Mouse (Mus musculus): ENCODE measurements at regions not wholly inside any gene's neighbourhood (a gene's known extent, or its start where the extent isn't known, plus 50 kb on each side); places are given as distances from the start of the nearest gene placed in this dataset.

- no peak for ATAC-seq
These were observed 51.3 kb upstream of the Tank start for GRCm38 (mm10) chr2:61527127-61527526.

- ATAC-seq = peak; percentile 39
These were observed 54.2 kb upstream of the Tank start for GRCm38 (mm10) chr2:61524060-61524734.

DNA sequence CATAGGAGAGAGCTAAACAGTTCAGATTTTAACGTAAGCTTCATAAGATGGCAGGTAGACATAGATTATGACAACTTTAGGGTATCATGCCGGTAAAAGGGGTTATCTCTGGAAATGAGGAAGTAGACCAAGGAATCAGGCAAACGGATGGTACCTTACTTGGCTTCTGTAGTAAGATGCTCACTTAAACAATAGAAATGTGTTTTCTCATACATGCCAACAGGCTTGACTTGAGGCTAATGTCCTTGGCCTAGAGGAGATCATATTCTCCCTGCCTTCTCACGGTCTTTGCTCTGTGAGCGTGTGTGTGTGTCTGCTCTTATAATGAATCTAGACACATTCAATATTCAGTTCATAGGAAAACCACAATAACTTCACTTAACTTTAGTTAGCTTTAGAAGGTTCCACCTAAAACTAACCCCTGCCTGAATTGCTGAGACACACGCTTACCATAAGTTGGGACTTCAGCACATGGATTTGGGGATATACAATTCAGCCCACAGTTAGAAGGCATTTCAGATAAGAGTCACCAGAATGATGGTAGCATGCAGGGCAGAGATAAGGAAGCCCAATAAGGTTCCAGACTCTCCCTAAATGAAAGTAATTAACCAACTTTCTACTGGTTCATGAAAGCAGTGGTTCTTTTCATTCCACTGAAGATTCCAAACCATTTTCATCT lies 63.8 kb upstream of the Tank start:
- ATAC-seq = peak; percentile 14

DNA sequence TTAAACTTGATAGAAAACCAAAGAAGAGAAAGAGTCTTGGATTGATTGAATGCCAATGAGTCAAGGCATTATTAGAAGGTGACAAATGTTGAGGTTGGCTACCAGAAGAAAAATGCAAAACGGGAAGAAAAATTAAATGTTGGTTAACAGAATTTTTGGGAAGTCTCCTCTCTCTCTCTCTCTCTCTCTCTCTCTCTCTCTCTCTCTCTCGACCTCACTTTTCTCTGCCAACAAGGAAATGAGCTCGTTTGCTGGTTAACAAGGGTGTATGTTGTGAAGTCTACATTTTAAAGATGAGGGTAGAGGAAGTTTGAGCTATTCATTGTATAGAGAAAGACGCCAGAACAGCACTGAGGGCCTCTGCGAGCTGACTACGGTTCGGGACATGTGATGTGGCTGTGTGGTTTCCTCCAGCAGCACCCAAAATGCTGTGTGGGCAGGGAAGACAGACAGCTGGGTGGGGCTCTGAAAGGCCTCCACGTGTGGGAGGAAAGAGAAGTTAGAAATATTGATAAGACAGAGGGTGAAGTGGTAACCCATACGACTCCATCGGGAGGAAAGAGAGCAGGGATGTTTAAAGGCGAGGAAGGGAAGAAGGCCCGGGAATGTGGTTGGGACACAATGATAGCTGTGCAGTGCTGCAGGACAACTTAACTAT lies 64.5 kb upstream of the Tank start:
- peak; percentile 98 for ATAC-seq

- peak; percentile 86 for ATAC-seq
These were observed 74.8 kb upstream of the Tank start for GRCm38 (mm10) chr2:61503594-61503993.

DNA sequence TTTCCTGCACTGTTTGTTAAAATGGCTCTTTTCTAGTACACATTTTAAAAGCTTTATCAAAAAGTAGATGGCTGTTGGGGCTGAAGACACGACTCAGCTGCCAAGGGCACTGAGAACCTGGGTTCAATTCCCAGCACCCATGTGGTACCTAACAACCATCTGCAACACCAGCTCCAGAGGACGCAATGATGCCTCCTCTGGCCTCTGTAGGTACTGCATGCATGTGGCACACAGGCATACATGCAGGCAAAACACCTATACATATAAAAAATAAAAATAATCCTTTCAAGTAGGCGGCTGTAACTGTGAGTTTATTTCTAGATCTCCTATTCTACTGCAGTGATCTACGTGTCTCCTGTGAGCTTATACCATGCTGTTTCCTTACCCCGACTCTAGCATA lies 76.5 kb upstream of the Tank start:
- no peak for ATAC-seq

- ATAC-seq = no peak
These were observed 79.1 kb upstream of the Tank start for GRCm38 (mm10) chr2:61499266-61499665.

- ATAC-seq = no peak
These were observed 80.5 kb upstream of the Tank start for GRCm38 (mm10) chr2:61497930-61498329.

DNA sequence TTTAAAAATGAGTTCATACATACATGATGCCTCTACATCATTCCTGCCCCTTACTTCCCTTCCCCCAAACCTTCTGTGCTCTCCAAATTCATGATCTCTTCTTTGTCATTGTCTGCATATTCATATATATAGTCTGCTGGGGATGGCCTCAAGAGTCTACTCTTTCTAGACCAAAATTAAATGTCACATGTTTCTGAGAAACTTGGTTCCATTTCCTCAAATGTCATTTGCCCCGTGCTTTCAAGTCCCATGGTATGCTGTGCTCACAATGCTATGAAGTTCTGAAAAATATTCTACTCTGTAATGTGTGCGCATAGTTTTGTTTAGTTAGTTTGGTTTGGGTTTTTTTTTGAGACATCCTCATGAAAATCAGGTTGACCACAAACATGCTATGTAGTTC lies 81.4 kb upstream of the Tank start:
- ATAC-seq = peak; percentile 11

DNA sequence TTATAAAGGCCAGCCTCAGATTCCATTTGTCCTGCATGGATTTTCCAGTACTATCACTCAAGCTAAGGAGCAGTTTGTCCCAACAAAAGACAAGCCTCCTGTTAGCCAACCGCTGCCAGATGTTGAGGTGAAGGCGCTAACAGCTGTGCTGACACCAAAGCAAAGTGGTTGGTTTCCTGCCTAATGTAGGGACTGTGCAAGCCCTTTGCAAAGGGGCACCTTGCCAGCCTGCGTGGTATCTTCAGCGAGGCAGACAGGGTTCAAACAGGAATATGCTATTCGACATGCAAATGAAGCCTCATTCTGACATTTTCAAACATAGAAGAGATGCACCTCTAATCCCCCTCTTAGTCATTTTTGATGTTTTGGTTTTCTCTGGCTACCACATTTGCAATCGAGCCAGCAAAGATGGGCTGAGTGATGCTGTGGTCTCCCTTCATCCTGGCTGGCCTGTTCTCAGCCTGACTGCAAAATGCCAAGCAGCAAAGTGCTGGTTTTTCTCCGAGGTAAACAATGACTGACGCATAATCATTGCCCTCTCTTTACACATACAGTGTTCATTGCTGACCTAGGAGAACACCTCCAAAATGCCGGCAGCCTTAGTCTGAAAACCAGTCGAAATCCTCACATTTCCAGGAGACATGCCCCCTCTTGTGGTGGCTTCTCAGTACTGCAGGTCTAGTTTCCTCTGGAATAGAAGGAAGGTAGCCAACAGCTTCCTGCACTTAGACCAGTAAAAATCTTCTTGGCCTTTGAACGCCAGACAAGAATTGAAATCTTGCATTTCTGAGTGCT lies 84.3 kb upstream of the Tank start:
- peak; percentile 33 for ATAC-seq

GRCm38 (mm10) chr2:61492043-61492743 lies 86.2 kb upstream of the Tank start:
- peak; percentile 38 for ATAC-seq

GRCm38 (mm10) chr2:61490436-61491109 lies 87.8 kb upstream of the Tank start:
- ATAC-seq = peak; percentile 53

DNA sequence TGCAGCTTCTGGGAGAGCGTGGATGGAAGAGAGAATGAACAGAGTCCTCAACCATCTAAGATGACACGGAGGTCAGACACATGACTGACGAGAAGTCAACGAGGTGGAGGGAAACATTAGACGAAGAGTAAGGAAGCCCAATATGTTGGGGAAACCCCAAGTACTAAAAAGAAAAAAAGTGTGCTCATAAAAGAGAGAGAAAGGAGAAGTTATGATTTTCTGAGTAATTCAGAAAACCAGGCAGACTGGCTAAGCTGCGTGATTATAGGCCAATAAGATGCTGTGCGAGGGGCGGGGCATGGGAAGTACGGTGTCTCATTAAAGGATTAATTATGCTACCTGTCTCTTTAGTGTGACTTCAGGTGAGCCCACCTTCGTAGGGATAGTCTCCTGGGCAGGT lies 88.6 kb upstream of the Tank start:
- peak; percentile 55 for ATAC-seq

GRCm38 (mm10) chr2:61483820-61484219 lies 94.6 kb upstream of the Tank start:
- peak; percentile 94 for ATAC-seq

GRCm38 (mm10) chr2:61476648-61477047 lies 101.7 kb upstream of the Tank start:
- ATAC-seq = no peak

DNA sequence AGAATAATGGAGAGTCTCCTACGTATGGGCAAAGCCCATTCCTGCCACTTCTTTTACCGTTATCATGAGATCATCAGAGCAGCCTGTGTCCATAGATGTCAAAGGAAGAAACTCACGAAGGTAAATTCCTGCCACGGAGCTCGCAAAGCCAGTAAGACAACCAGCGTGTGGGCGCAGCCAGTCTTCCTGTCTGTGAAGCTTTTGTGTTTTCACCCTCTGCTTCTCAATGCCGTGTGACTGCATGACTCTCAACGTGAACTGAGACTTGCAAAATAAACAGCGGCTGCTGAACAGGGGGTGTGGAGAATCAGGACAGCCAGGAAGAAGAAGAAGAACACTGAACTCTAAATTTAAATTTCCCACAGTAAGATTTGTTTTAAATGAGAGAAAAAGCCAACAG lies 103.8 kb upstream of the Tank start:
- peak; percentile 92 for ATAC-seq

DNA sequence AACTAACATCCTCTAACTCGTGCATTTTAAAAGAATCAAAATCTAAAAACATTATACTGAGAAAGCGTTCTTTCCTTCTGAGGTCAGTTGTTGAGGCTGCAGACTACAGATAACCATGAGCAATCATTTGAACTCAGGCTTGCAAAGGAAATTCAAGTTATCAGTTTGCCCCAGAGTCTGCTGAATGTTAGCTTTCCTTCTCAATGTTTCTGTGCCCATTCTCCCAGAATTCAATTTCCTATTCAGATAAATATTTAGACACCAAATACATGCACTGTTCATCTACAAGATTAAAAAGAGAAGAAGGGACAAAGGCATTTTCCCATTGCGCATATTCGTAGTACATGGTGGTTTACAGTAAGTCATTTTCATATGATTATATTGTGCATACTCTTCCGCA lies 107.9 kb upstream of the Tank start:
- ATAC-seq = no peak

- ATAC-seq = no peak
These were observed 108.3 kb upstream of the Tank start for GRCm38 (mm10) chr2:61470064-61470463.

GRCm38 (mm10) chr2:61455902-61456301 lies 122.5 kb upstream of the Tank start:
- ATAC-seq = peak; percentile 57

DNA sequence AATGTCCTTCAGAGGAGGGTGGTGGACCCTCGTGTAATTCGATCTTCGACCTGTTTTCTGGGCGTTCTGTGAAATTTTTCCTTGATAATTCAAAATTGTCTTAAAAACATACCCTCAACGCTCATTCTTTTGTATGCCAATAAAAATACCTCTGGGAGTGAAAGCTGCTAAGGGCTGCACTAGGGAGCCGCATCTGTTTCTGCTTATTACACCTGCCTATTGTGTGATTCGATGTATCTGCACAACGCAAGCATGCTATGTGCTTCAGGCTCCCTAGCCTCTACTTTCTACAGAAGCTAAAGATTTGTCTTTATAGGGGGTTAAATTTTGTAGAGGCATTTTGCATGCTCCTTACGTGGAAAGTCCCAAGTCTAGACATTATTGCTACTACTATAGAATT lies 123.7 kb upstream of the Tank start:
- peak; percentile 4 for ATAC-seq

DNA sequence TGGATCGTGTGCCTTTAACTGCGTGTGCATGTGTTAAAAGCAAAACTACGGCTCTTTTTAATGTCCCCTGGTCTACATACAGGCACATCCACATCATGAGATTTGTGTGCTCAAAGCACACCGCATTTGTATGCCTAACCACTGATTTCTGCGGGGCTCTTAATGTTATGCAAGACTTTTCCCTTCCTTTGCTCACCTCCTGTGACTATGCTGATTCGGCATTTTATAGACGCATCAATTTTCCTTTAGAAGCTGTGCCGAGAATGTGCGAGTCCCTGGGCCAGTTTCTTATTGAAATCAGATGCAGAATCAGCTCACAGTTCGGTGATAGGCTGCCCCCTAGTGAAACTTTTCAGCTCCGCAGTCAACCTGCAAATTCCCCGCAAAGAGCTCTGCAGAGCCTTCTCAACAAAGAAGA lies 124.1 kb upstream of the Tank start:
- peak; percentile 91 for ATAC-seq

Measured in CD4-positive, CD25-positive, alpha-beta regulatory T cell, adult 4 months (primary cell).